Mouse (Mus musculus) MEL (cell line): ENCODE data around the gene Smim13.

ENCODE experiments used
- BHLHE40 ChIP-seq: IDR thresholded peaks from 2 replicates; pipeline ENCODE4 v1.6.1; 2012; ENCODE audit warnings: low read depth, mild to moderate bottlenecking, inconsistent platforms, low read length, improper control_type of control experiment, borderline replicate concordance
- CTCF ChIP-seq, 3 experiments: IDR thresholded peaks in 2 of 3; conservative IDR thresholded peaks in 1 of 3; 2 replicates each; pipeline ENCODE4 v1.5.1; 2011 to 2012; ENCODE audit warnings: low read length in 3 of 3, low read depth in 2 of 3, mild to moderate bottlenecking in 2 of 3, improper control_type of control experiment in 1 of 3, inconsistent platforms in 1 of 3, mixed read lengths in 1 of 3, moderate library complexity in 1 of 3; ENCODE audit not compliant: control insufficient read depth in 1 of 3, insufficient read depth in 1 of 3, poor library complexity in 1 of 3, severe bottlenecking in 1 of 3
- GATA1 ChIP-seq: IDR thresholded peaks from 2 replicates; pipeline ENCODE4 v1.6.1; 2011; ENCODE audit warnings: low read depth, low read length, improper control_type of control experiment
- HCFC1 ChIP-seq: IDR thresholded peaks from 2 replicates; pipeline ENCODE4 v1.6.1; 2012; ENCODE audit warnings: low read depth, mild to moderate bottlenecking, inconsistent platforms, low read length, improper control_type of control experiment, moderate library complexity
- KAT2A ChIP-seq: conservative IDR thresholded peaks from 2 replicates; pipeline ENCODE4 v1.6.1; 2012; ENCODE audit warnings: low read depth, low read length, improper control_type of control experiment, inconsistent platforms
- MAFK ChIP-seq: IDR thresholded peaks from 2 replicates; pipeline ENCODE4 v1.6.1; 2011; ENCODE audit warnings: low read depth, mild to moderate bottlenecking, low read length, improper control_type of control experiment, borderline replicate concordance
- MYC ChIP-seq: IDR thresholded peaks from 2 replicates; pipeline ENCODE4 v1.6.1; 2011; ENCODE audit warnings: low read depth, mild to moderate bottlenecking, low read length, improper control_type of control experiment, moderate library complexity
- POLR2A ChIP-seq, 2 experiments: IDR thresholded peaks; 2 replicates each; pipeline ENCODE4 v1.6.1; 2011 to 2012; ENCODE audit warnings: low read length in 2 of 2, mild to moderate bottlenecking in 2 of 2, control low read depth in 1 of 2, improper control_type of control experiment in 1 of 2, low read depth in 1 of 2, moderate library complexity in 1 of 2; ENCODE audit not compliant: control insufficient read depth in 1 of 2, insufficient read depth in 1 of 2, poor library complexity in 1 of 2
- SIN3A ChIP-seq: IDR thresholded peaks from 2 replicates; pipeline ENCODE4 v1.6.1; 2012; ENCODE audit warnings: low read length, improper control_type of control experiment, inconsistent platforms
- SMC3 ChIP-seq: IDR thresholded peaks from 2 replicates; pipeline ENCODE4 v1.6.1; 2011; ENCODE audit warnings: low read depth, low read length, improper control_type of control experiment
- USF1 ChIP-seq: IDR thresholded peaks from 2 replicates; pipeline ENCODE4 v1.6.1; 2014; ENCODE audit warnings: low read depth, mild to moderate bottlenecking, inconsistent platforms, low read length, improper control_type of control experiment, moderate library complexity
- ZC3H11A ChIP-seq: IDR thresholded peaks from 2 replicates; pipeline ENCODE4 v1.6.1; 2012; ENCODE audit warnings: low read depth, mild to moderate bottlenecking, inconsistent platforms, low read length, improper control_type of control experiment
- ZNF384 ChIP-seq: IDR thresholded peaks from 2 replicates; pipeline ENCODE4 v1.6.1; 2012; ENCODE audit warnings: low read depth, mild to moderate bottlenecking, inconsistent platforms, low read length, improper control_type of control experiment

- no peak for TF ChIP-seq GATA1
- no peak for TF ChIP-seq POLR2A (IDR thresholded peaks at IDR 0.05; ENCODE audit: control insufficient read depth in 1 of 2, insufficient read depth in 1 of 2, low read depth in 1 of 2, low read length in 2 of 2, poor library complexity in 1 of 2)
- TF ChIP-seq ZNF384: no peak
- TF ChIP-seq CTCF (IDR thresholded peaks at IDR 0.05 in 2 of 3, conservative IDR thresholded peaks at IDR 0.05 in 1 of 3; ENCODE audit: control insufficient read depth in 1 of 3, insufficient read depth in 1 of 3, low read depth in 2 of 3, low read length in 3 of 3, poor library complexity in 1 of 3, severe bottlenecking in 1 of 3): no peak
- TF ChIP-seq KAT2A: no peak
- TF ChIP-seq ZC3H11A: no peak
- no peak for TF ChIP-seq HCFC1
- no peak for TF ChIP-seq SMC3
- TF ChIP-seq BHLHE40: no peak
- TF ChIP-seq USF1: no peak
- no peak for TF ChIP-seq MYC
- no peak for TF ChIP-seq SIN3A
- no peak for TF ChIP-seq MAFK
Observed at GRCm38 (mm10) chr13:41326134-41326533, 76.5 kb downstream of the Smim13 start.
